Mouse (Mus musculus): Measurements from ENCODE around the gene Ugt1a8. TPM values are rescaled to one million over a fixed set of nuclear protein-coding genes. Genes with fewer than 3 reads are reported as not detected.

The Ugt1a8 gene
- polyA plus RNA-seq, 1 experiment from 2014 or later: not detected

- Histone ChIP-seq H3K9ac (ENCODE audit: low read depth, low read length) (no peak overlapping the region), H3K4me2 (replicated peaks; ENCODE audit: low read depth, low read length) (no peak overlapping the region), H3K4me1 (ENCODE audit: control insufficient read depth, insufficient read depth, low read length) (no peaks in the 10 kb centered on the region; the same call in 1 of the 2 replicates), H3K27ac (ENCODE audit: low read depth, low read length) (no peak overlapping the region), H3K9me3 (ENCODE audit: control insufficient read depth, low read length) (peaks cover 52% of the 10 kb centered on the region), H3K4me3 (ENCODE audit: low read length) (no peak overlapping the region), H3K27me3 (ENCODE audit: control insufficient read depth, insufficient read depth, low read length) (no peaks in the 10 kb centered on the region), H3K36me3 (ENCODE audit: control insufficient read depth, insufficient read depth, low read length) (peaks cover 4% of the 10 kb centered on the region; the same call in 1 of the 2 replicates)
- no peak for ATAC-seq (ENCODE audit: low FRiP score, low TSS enrichment)
- whole genome bisulfite sequencing: 60% methylated on average over 2 of the region's 2 CpGs
These were observed 167.8 kb downstream of the Ugt1a8 start for GRCm38 (mm10) chr1:88255466-88255857.

- Histone ChIP-seq H3K27ac (ENCODE audit: low read depth, low read length) (no peak overlapping the region), H3K4me3 (ENCODE audit: low read length) (no peak overlapping the region), H3K9ac (ENCODE audit: low read depth, low read length) (no peak overlapping the region), H3K27me3 (ENCODE audit: control insufficient read depth, insufficient read depth, low read length) (no peaks in the 10 kb centered on the region), H3K4me1 (ENCODE audit: control insufficient read depth, insufficient read depth, low read length) (no peaks in the 10 kb centered on the region; the same call in 1 of the 2 replicates), H3K4me2 (replicated peaks; ENCODE audit: low read depth, low read length) (no peak overlapping the region), H3K9me3 (ENCODE audit: control insufficient read depth, low read length) (peaks cover 47% of the 10 kb centered on the region), H3K36me3 (ENCODE audit: control insufficient read depth, insufficient read depth, low read length) (peaks cover 12% of the 10 kb centered on the region)
- WGBS: 81% methylated on average over 13 of the region's 13 CpGs
- no peak for ATAC-seq (ENCODE audit: low FRiP score, low TSS enrichment)
These were observed 168.6 kb downstream of the Ugt1a8 start for GRCm38 (mm10) chr1:88255989-88256754.

- H3K4me1 ChIP-seq (ENCODE audit: control insufficient read depth, insufficient read depth, low read length): no peaks in the 10 kb centered on the region; the same call in 1 of the 2 replicates
- no peaks in the 10 kb centered on the region for H3K27me3 ChIP-seq (ENCODE audit: control insufficient read depth, insufficient read depth, low read length)
- no peak overlapping the region for H3K4me2 ChIP-seq (replicated peaks; ENCODE audit: low read depth, low read length)
- ATAC-seq (ENCODE audit: low FRiP score, low TSS enrichment): no peak
- no peak overlapping the region for H3K9ac ChIP-seq (ENCODE audit: low read depth, low read length)
- H3K9me3 ChIP-seq (ENCODE audit: control insufficient read depth, low read length): peaks cover 45% of the 10 kb centered on the region
- H3K27ac ChIP-seq (ENCODE audit: low read depth, low read length): no peak overlapping the region
- 79% methylated on average over 10 of the region's 10 CpGs for WGBS
- no peak overlapping the region for H3K4me3 ChIP-seq (ENCODE audit: low read length)
- peaks cover 21% of the 10 kb centered on the region for H3K36me3 ChIP-seq (ENCODE audit: control insufficient read depth, insufficient read depth, low read length)
These were observed 169.5 kb downstream of the Ugt1a8 start for GRCm38 (mm10) chr1:88256886-88257663.

GRCm38 (mm10) chr1:88257681-88258080, 170.1 kb downstream of the Ugt1a8 start:
- H3K27me3 ChIP-seq (ENCODE audit: control insufficient read depth, insufficient read depth, low read length): no peaks in the 10 kb centered on the region
- no peak overlapping the region for H3K4me2 ChIP-seq (replicated peaks; ENCODE audit: low read depth, low read length)
- H3K36me3 ChIP-seq (ENCODE audit: control insufficient read depth, insufficient read depth, low read length): peaks cover 27% of the 10 kb centered on the region
- no peak overlapping the region for H3K4me3 ChIP-seq (ENCODE audit: low read length)
- ATAC-seq (ENCODE audit: low FRiP score, low TSS enrichment): no peak
- no peaks in the 10 kb centered on the region; the same call in 1 of the 2 replicates for H3K4me1 ChIP-seq (ENCODE audit: control insufficient read depth, insufficient read depth, low read length)
- H3K9me3 ChIP-seq (ENCODE audit: control insufficient read depth, low read length): peaks cover 39% of the 10 kb centered on the region
- H3K27ac ChIP-seq (ENCODE audit: low read depth, low read length): no peak overlapping the region
- WGBS: 83% methylated on average over 6 of the region's 6 CpGs
- no peak overlapping the region for H3K9ac ChIP-seq (ENCODE audit: low read depth, low read length)

GRCm38 (mm10) chr1:88258361-88258760, 170.7 kb downstream of the Ugt1a8 start:
- no peaks in the 10 kb centered on the region; the same call in 1 of the 2 replicates for H3K4me1 ChIP-seq (ENCODE audit: control insufficient read depth, insufficient read depth, low read length)
- no peak overlapping the region for H3K4me2 ChIP-seq (replicated peaks; ENCODE audit: low read depth, low read length)
- WGBS: 70% methylated on average over 6 of the region's 6 CpGs
- H3K36me3 ChIP-seq (ENCODE audit: control insufficient read depth, insufficient read depth, low read length): peaks cover 33% of the 10 kb centered on the region
- H3K9ac ChIP-seq (ENCODE audit: low read depth, low read length): no peak overlapping the region
- H3K4me3 ChIP-seq (ENCODE audit: low read length): no peak overlapping the region
- H3K27ac ChIP-seq (ENCODE audit: low read depth, low read length): no peak overlapping the region
- ATAC-seq (ENCODE audit: low FRiP score, low TSS enrichment): no peak
- peaks cover 35% of the 10 kb centered on the region for H3K9me3 ChIP-seq (ENCODE audit: control insufficient read depth, low read length)
- no peaks in the 10 kb centered on the region for H3K27me3 ChIP-seq (ENCODE audit: control insufficient read depth, insufficient read depth, low read length)

- H3K9ac ChIP-seq (ENCODE audit: low read depth, low read length): peak overlapping the region; percentile 1; the same call in 1 of the 2 replicates
- H3K36me3 ChIP-seq (ENCODE audit: control insufficient read depth, insufficient read depth, low read length): peaks cover 40% of the 10 kb centered on the region
- peak; percentile 10; the same call in 1 of the 2 replicates for ATAC-seq (ENCODE audit: low FRiP score, low TSS enrichment)
- no peak overlapping the region for H3K4me3 ChIP-seq (ENCODE audit: low read length)
- 60% methylated on average over 8 of the region's 8 CpGs for WGBS
- H3K4me2 ChIP-seq (replicated peaks; ENCODE audit: low read depth, low read length): no peak overlapping the region
- peaks cover 29% of the 10 kb centered on the region for H3K9me3 ChIP-seq (ENCODE audit: control insufficient read depth, low read length)
- no peaks in the 10 kb centered on the region for H3K27me3 ChIP-seq (ENCODE audit: control insufficient read depth, insufficient read depth, low read length)
- no peaks in the 10 kb centered on the region; the same call in 1 of the 2 replicates for H3K4me1 ChIP-seq (ENCODE audit: control insufficient read depth, insufficient read depth, low read length)
- H3K27ac ChIP-seq (ENCODE audit: low read depth, low read length): no peak overlapping the region
These were observed 171.4 kb downstream of the Ugt1a8 start for GRCm38 (mm10) chr1:88258881-88259642.

- Histone ChIP-seq H3K4me1 (ENCODE audit: control insufficient read depth, insufficient read depth, low read length) (no peaks in the 10 kb centered on the region; the same call in 1 of the 2 replicates), H3K27me3 (ENCODE audit: control insufficient read depth, insufficient read depth, low read length) (no peaks in the 10 kb centered on the region), H3K4me2 (replicated peaks; ENCODE audit: low read depth, low read length) (no peak overlapping the region), H3K4me3 (ENCODE audit: low read length) (no peak overlapping the region), H3K9ac (ENCODE audit: low read depth, low read length) (no peak overlapping the region), H3K27ac (ENCODE audit: low read depth, low read length) (no peak overlapping the region), H3K36me3 (ENCODE audit: control insufficient read depth, insufficient read depth, low read length) (peaks cover 46% of the 10 kb centered on the region), H3K9me3 (ENCODE audit: control insufficient read depth, low read length) (peaks cover 26% of the 10 kb centered on the region)
- WGBS: 73% methylated on average over 4 of the region's 4 CpGs
- ATAC-seq (ENCODE audit: low FRiP score, low TSS enrichment): peak; percentile 7; the same call in 1 of the 2 replicates
These were observed 172.0 kb downstream of the Ugt1a8 start for GRCm38 (mm10) chr1:88259643-88260024.

GRCm38 (mm10) chr1:88260114-88260513, 172.5 kb downstream of the Ugt1a8 start:
- peak; percentile 10; the same call in 1 of the 2 replicates for ATAC-seq (ENCODE audit: low FRiP score, low TSS enrichment)
- Histone ChIP-seq H3K9ac (ENCODE audit: low read depth, low read length) (no peak overlapping the region), H3K4me3 (ENCODE audit: low read length) (no peak overlapping the region), H3K27ac (ENCODE audit: low read depth, low read length) (no peak overlapping the region), H3K4me1 (ENCODE audit: control insufficient read depth, insufficient read depth, low read length) (no peaks in the 10 kb centered on the region; the same call in 1 of the 2 replicates), H3K9me3 (ENCODE audit: control insufficient read depth, low read length) (peaks cover 21% of the 10 kb centered on the region), H3K36me3 (ENCODE audit: control insufficient read depth, insufficient read depth, low read length) (peaks cover 51% of the 10 kb centered on the region), H3K4me2 (replicated peaks; ENCODE audit: low read depth, low read length) (no peak overlapping the region), H3K27me3 (ENCODE audit: control insufficient read depth, insufficient read depth, low read length) (no peaks in the 10 kb centered on the region)
- 78% methylated on average over 6 of the region's 6 CpGs for WGBS
